Mouse (Mus musculus) kidney, postnatal 25 days (tissue): Measurements from ENCODE around the gene A530064D06Rik.
"Not testable (repeated sequence)": the region's sequence is repeated elsewhere in the genome, so short reads cannot be mapped to it uniquely, and the experiment has no call there.

ENCODE experiments used
- DNase-seq, 2 experiments: peaks; one replicate each; pipeline ENCODE4 v3.0.0; 2021; ENCODE audit warnings: mixed read lengths in 2 of 2

The A530064D06Rik gene

GRCm38 (mm10) chr17:48167103-48167502 is at the start of gene A530064D06Rik:
Gene A530064D06Rik, minus strand, starts transcription at chr17:48167275.
- DNase-seq = not testable (repeated sequence)

GRCm38 (mm10) chr17:48215429-48215828 is 48.4 kb upstream of the A530064D06Rik start:
- no peak for DNase-seq

- DNase-seq = no peak
Measured at GRCm38 (mm10) chr17:48213511-48213910, 46.4 kb upstream of the A530064D06Rik start.

GRCm38 (mm10) chr17:48212596-48212995 is 45.5 kb upstream of the A530064D06Rik start:
- DNase-seq = no peak

- DNase-seq = no peak
Measured at GRCm38 (mm10) chr17:48203086-48203485, 36.0 kb upstream of the A530064D06Rik start.

- no peak for DNase-seq
Measured at GRCm38 (mm10) chr17:48192366-48192765, 25.3 kb upstream of the A530064D06Rik start.

GRCm38 (mm10) chr17:48185252-48185651 is 18.2 kb upstream of the A530064D06Rik start:
- no peak for DNase-seq

- no peak for DNase-seq
Measured at GRCm38 (mm10) chr17:48157382-48158076, 9.5 kb downstream of the A530064D06Rik start.

- DNase-seq = no peak
Measured at GRCm38 (mm10) chr17:48146120-48146519, 21.0 kb downstream of the A530064D06Rik start, which contains the start of gene 9830107B12Rik. Gene 9830107B12Rik, minus strand, starts transcription at chr17:48146268.

- no peak for DNase-seq
Measured at GRCm38 (mm10) chr17:48132810-48133209, 34.3 kb downstream of the A530064D06Rik start.

- DNase-seq = no peak
Measured at GRCm38 (mm10) chr17:48120456-48120855, 46.6 kb downstream of the A530064D06Rik start.

GRCm38 (mm10) chr17:48119656-48120055 is 47.4 kb downstream of the A530064D06Rik start:
- peak; percentile 65 to 84 for DNase-seq

- DNase-seq = no peak
Measured at GRCm38 (mm10) chr17:48118570-48118969, 48.5 kb downstream of the A530064D06Rik start.

- DNase-seq = peak in 1 of 2 experiments; percentile 51
Measured at GRCm38 (mm10) chr17:48110547-48111287, 56.4 kb downstream of the A530064D06Rik start.

- DNase-seq = no peak
Measured at GRCm38 (mm10) chr17:48108520-48108919, 58.6 kb downstream of the A530064D06Rik start.

GRCm38 (mm10) chr17:48107862-48108261 is 59.2 kb downstream of the A530064D06Rik start:
- no peak for DNase-seq

GRCm38 (mm10) chr17:48107333-48107732 is 59.7 kb downstream of the A530064D06Rik start:
- DNase-seq = no peak

GRCm38 (mm10) chr17:48100441-48101417 is 66.3 kb downstream of the A530064D06Rik start:
- DNase-seq = peak; percentile 83 to 85

GRCm38 (mm10) chr17:48099312-48099711 is 67.8 kb downstream of the A530064D06Rik start:
- no peak for DNase-seq
